Mouse (Mus musculus) liver, embryonic 14.5 days (tissue): Measurements from ENCODE around the gene Sh3bp4. TPM values are rescaled to one million over a fixed set of nuclear protein-coding genes. Genes with fewer than 3 reads are reported as not detected.

Experiments used
- ATAC-seq: fragments of 200-750 bp; cut with Nextera tagmentation; 2 replicates; pipeline ENCODE4 v1.8.0; 2017; ENCODE audit warnings: moderate number of reproducible peaks, mild to moderate bottlenecking, moderate library complexity; ENCODE audit not compliant: insufficient read depth
- DNase-seq, 3 experiments: peaks; one replicate each; pipeline ENCODE4 v3.0.0-alpha.2; 2012 to 2013; ENCODE audit warnings: low read depth in 3 of 3, low spot score in 3 of 3
- H3K27ac ChIP-seq: fragments of 300-500 bp; sonication (generic); 2 replicates; pipeline ENCODE4 v1.5.1; 2014; ENCODE audit warnings: moderate library complexity, mild to moderate bottlenecking, control low read depth, inconsistent platforms
- H3K27me3 ChIP-seq: fragments of 300-500 bp; sonication (generic); 2 replicates; pipeline ENCODE4 v1.6.1; 2014; ENCODE audit warnings: mild to moderate bottlenecking, low read length, moderate library complexity; ENCODE audit not compliant: control insufficient read depth, insufficient read depth
- H3K36me3 ChIP-seq: fragments of 300-500 bp; sonication (generic); replicated peaks from 2 replicates; pipeline ENCODE4 v1.6.1; 2014; ENCODE audit warnings: low read depth; ENCODE audit not compliant: control insufficient read depth, insufficient read depth
- H3K4me1 ChIP-seq, 2 experiments: fragments of 200-500 bp in 1 of 2; fragments of 300-500 bp in 1 of 2; sonication (generic) in 1 of 2; replicated peaks; 2 replicates each; pipeline ENCODE4 v1.6.1; 2012 to 2014; ENCODE audit warnings: antibody characterized with exemption in 1 of 2, inconsistent platforms in 1 of 2, low read length in 1 of 2; ENCODE audit not compliant: control insufficient read depth in 2 of 2, insufficient read depth in 2 of 2
- H3K4me2 ChIP-seq: fragments of 300-500 bp; sonication (generic); 2 replicates; pipeline ENCODE4 v1.6.1; 2014; ENCODE audit warnings: low read depth, mild to moderate bottlenecking, control low read depth, moderate library complexity
- H3K4me3 ChIP-seq, 2 experiments: fragments of 200-500 bp in 1 of 2; fragments of 300-500 bp in 1 of 2; sonication (generic) in 1 of 2; 2 replicates each; pipeline ENCODE4 v1.5.1; 2012 to 2014; ENCODE audit warnings: low read depth in 2 of 2, low read length in 2 of 2, mild to moderate bottlenecking in 2 of 2, control low read depth in 1 of 2, inconsistent platforms in 1 of 2, moderate library complexity in 1 of 2; ENCODE audit not compliant: insufficient read depth in 1 of 2
- H3K9ac ChIP-seq: fragments of 300-500 bp; sonication (generic); replicated peaks from 2 replicates; pipeline ENCODE4 v1.6.1; 2014; ENCODE audit warnings: mild to moderate bottlenecking, control low read depth, moderate library complexity
- H3K9me3 ChIP-seq: fragments of 300-500 bp; sonication (generic); 2 replicates; pipeline ENCODE4 v1.6.1; 2016; ENCODE audit warnings: low read length, mixed read lengths; ENCODE audit not compliant: control insufficient read depth
- CTCF ChIP-seq: IDR thresholded peaks from 2 replicates; pipeline ENCODE4 v1.5.1; 2016; ENCODE audit warnings: antibody characterized with exemption, low read depth, control low read depth
- EP300 ChIP-seq: IDR thresholded peaks from 2 replicates; pipeline ENCODE4 v1.6.1; 2016; ENCODE audit warnings: antibody characterized with exemption, low read depth
- WGBS: fragments of 180-500 bp; shearing (Covaris S2); extraction: QIAGEN DNeasy Blood & Tissue Kit; methylation state at CpG from one replicate; pipeline ENCODE4 v1.1.7; 2014; ENCODE audit not compliant: insufficient replicate concordance; 5-methylcytosine and 5-hydroxymethylcytosine counted together
- polyA plus RNA-seq, 2 experiments: library from polyadenylated mRNA; depleted of rRNA in 1 of 2; stranded (reverse) in 1 of 2; unstranded in 1 of 2; fragments of >200 nt; fragmentation: Nextera tagmentation in 1 of 2; extraction: Ambion mirVana in 1 of 2; gene quantifications; 2 replicates each; pipeline versions ENCODE4 v1.2.1 to v1.2.3; 2012 to 2014

Gene Sh3bp4
- polyA plus RNA-seq, 2 experiments, result 0.51 to 0.63 TPM

DNA sequence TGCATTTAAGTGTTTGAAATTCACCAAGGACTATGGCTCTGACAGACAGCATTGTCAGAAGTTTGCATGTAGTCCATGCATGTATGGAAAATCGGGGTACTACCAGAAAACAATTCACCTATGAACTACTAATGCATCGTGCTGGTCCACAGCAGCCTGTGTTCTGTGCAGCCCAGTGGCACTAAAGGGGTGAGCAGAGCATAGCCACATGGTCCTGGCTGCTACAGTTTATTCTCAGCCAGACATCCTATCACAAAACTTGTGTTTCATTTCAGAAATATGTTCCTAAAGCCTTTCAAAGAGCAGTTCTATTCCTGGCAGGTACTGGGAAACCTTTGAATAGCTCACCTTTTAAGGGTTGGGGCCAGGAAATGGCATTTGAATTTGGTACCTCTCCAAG is 8.0 kb downstream of the Sh3bp4 start:
- Histone ChIP-seq H3K27ac (no peak overlapping the region), H3K36me3 (no peaks in the 10 kb centered on the region), H3K4me3 (no peak overlapping the region), H3K27me3 (no peaks in the 10 kb centered on the region), H3K9ac (no peak overlapping the region), H3K9me3 (no peaks in the 10 kb centered on the region), H3K4me1 (no peaks in the 10 kb centered on the region; a peak in 1 of 4 replicates), H3K4me2 (no peak overlapping the region)
- DNase-seq, result no peak
- 51% methylated on average over 2 of the region's 2 CpGs for WGBS
- no peak for ATAC-seq
- TF ChIP-seq CTCF, result no peak
- no peak for TF ChIP-seq EP300

DNA sequence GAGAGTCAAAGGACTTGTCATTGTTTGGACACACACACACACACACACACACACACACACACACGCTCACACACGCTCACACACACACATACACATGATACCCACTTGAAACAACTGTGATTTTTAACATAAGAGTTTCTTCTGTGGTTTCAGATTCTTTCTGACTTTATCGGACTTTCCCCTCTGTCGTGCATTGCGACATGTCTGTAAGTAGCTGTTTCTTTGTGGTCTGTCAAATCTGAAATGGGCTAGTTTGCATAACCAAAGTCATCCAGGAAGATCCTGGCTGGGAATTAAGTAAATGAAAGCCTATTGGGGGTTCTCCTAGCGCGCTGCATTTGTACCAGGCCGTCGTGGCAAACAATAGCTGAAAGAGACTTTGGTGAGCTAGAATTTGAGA is 8.5 kb downstream of the Sh3bp4 start:
- TF ChIP-seq CTCF (no peak), EP300 (no peak)
- 21% methylated on average over 9 of the region's 9 CpGs for WGBS
- no peak overlapping the region for H3K27ac ChIP-seq
- H3K9ac ChIP-seq, result no peak overlapping the region
- no peaks in the 10 kb centered on the region for H3K9me3 ChIP-seq
- H3K4me2 ChIP-seq, result peak overlapping the region; percentile 22; the same call in 1 of the 2 replicates
- no peaks in the 10 kb centered on the region for H3K36me3 ChIP-seq
- no peak overlapping the region for H3K4me3 ChIP-seq
- no peaks in the 10 kb centered on the region; a peak in 1 of 4 replicates for H3K4me1 ChIP-seq
- no peaks in the 10 kb centered on the region for H3K27me3 ChIP-seq
- DNase-seq (no peak), ATAC-seq (no peak)

DNA sequence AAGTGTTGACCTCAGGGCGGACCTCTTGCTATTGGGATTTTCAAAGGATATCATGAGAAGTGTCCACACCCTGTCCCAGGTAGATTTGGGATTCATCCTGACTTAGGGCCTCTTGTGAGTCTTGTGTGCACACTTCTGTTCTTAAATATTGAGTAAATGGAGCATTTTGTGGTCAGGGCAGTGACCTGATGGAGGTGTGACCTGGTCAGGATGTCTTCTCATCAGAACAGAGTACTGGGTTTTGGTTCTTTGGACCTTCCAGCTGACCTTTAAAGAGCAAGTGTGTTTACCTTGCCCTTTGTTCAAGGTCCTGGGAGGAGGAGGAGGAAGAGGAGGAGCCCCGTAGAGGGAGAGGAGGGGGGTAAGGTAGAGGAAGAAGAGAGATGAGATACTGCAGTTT is 9.0 kb downstream of the Sh3bp4 start:
- TF ChIP-seq CTCF, result no peak
- no peak for TF ChIP-seq EP300
- DNase-seq (no peak), ATAC-seq (no peak)
- Histone ChIP-seq H3K27ac (no peak overlapping the region), H3K27me3 (no peaks in the 10 kb centered on the region), H3K9me3 (no peaks in the 10 kb centered on the region), H3K4me1 (no peaks in the 10 kb centered on the region; a peak in 1 of 4 replicates), H3K9ac (no peak overlapping the region), H3K4me3 (no peak overlapping the region), H3K4me2 (no peak overlapping the region), H3K36me3 (no peaks in the 10 kb centered on the region)
- WGBS, result 39% methylated on average over 2 of the region's 2 CpGs

DNA sequence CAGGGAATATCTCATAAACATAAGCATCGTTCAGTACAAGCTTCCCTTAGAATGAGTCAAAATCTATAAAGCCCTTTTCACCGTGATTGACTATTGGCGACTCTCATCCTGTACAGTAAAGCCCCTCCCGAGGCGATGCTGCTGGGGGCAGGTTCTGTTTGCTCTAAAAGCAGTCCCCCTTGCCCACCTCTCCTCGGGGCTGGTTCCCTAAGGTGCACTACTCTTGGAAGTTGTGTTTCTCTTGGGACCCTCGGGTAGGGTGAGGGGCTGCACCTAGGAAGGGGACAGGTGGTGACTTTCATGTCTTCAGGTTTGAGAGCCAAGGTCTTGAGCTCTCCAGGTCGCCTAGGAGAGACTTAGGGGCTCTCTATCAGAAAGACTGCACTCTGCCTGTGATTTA is 10.2 kb downstream of the Sh3bp4 start:
- 60% methylated on average over 8 of the region's 8 CpGs for WGBS
- Histone ChIP-seq H3K27ac (no peak overlapping the region), H3K27me3 (no peaks in the 10 kb centered on the region), H3K36me3 (no peaks in the 10 kb centered on the region), H3K4me1 (no peaks in the 10 kb centered on the region; a peak in 1 of 4 replicates), H3K9me3 (no peaks in the 10 kb centered on the region), H3K4me2 (no peak overlapping the region), H3K4me3 (no peak overlapping the region), H3K9ac (no peak overlapping the region)
- no peak for DNase-seq
- TF ChIP-seq CTCF, result no peak
- TF ChIP-seq EP300, result no peak
- ATAC-seq, result no peak

DNA sequence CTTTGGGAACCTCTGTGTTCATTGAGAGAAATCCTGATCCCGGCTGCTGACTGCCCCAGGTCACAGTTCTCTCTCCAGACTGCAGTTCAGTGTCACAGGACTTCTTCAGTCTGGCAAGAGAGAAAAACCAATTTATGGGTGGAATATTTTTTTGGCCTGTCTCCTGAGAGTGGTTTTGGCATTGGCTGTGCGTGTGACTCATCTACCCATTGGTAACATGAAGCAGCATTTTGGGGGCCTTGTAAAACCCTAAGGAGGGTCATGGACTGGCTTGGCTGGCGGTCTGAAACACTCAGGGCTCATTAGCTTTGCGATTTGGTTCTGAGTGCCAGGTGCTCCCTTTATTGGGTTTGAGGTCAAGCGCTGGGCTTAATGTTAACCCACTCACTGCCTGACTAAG is 10.6 kb downstream of the Sh3bp4 start:
- ATAC-seq (no peak), DNase-seq (no peak)
- Histone ChIP-seq H3K4me2 (no peak overlapping the region), H3K27me3 (no peaks in the 10 kb centered on the region), H3K4me1 (no peaks in the 10 kb centered on the region; a peak in 1 of 4 replicates), H3K4me3 (no peak overlapping the region), H3K36me3 (no peaks in the 10 kb centered on the region), H3K9me3 (no peaks in the 10 kb centered on the region), H3K9ac (no peak overlapping the region), H3K27ac (no peak overlapping the region)
- TF ChIP-seq CTCF (no peak), EP300 (no peak)
- 64% methylated on average over 5 of the region's 5 CpGs for WGBS

DNA sequence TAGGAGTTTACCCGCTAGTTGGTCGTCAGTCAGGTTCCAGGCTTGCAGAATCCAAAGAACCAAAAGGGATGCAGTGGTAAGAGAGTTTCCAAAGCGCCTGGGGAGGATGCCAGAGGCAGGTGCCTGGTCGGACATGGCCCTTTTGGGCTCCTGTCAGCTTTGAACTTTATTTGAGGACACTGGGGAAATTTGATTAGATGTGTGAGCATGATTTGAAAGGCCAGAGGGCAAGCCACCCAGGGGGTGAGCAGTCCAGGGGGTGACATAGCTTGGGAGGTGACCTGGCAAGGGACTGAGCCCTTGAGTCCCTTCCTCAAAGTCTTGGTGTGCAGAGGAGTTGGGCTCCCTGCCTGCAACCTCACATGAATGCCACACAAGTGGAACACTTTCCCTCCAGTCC is 11.2 kb downstream of the Sh3bp4 start:
- Histone ChIP-seq H3K9ac (no peak overlapping the region), H3K36me3 (no peaks in the 10 kb centered on the region), H3K27ac (no peak overlapping the region), H3K4me2 (no peak overlapping the region), H3K27me3 (no peaks in the 10 kb centered on the region), H3K4me1 (no peaks in the 10 kb centered on the region; a peak in 1 of 4 replicates), H3K9me3 (no peaks in the 10 kb centered on the region), H3K4me3 (no peak overlapping the region)
- DNase-seq (no peak), ATAC-seq (no peak)
- TF ChIP-seq EP300 (no peak), CTCF (no peak)
- 66% methylated on average over 4 of the region's 4 CpGs for WGBS
